Mouse (Mus musculus): Measurements from ENCODE around the gene Spock1. TPM values are rescaled to one million over a fixed set of nuclear protein-coding genes. Genes with fewer than 3 reads are reported as not detected.
A peak's percentile ranks its signal among the peaks of the same experiment; 100 is the strongest.

The Spock1 gene
- polyA plus RNA-seq, 1 experiment from 2014 or later, result 12.5 TPM

GRCm38 (mm10) chr13:57856311-57856853 is 51.8 kb downstream of the Spock1 start:
- H3K9me3 ChIP-seq (ENCODE audit: control insufficient read depth, low read length), result no peaks in the 10 kb centered on the region
- no peak overlapping the region for H3K4me2 ChIP-seq (ENCODE audit: low read depth, low read length)
- peak; percentile 40 for DNase-seq (ENCODE audit: low spot score)
- no peaks in the 10 kb centered on the region for H3K36me3 ChIP-seq (ENCODE audit: control insufficient read depth, insufficient read depth, low read length)
- peak; percentile 54; the same call in 1 of the 2 replicates for ATAC-seq (ENCODE audit: low read depth)
- 76% methylated on average over 10 of the region's 10 CpGs for WGBS
- H3K27me3 ChIP-seq (replicated peaks; ENCODE audit: control insufficient read depth, insufficient read depth, low read length), result 0 out of 2 replicates have a peak, but pooled peaks cover 4% of the 10 kb centered on the region
- H3K9ac ChIP-seq (ENCODE audit: low read depth, low read length), result no peak overlapping the region
- no peak overlapping the region for H3K4me3 ChIP-seq (ENCODE audit: low read depth, low read length)
- H3K4me1 ChIP-seq (ENCODE audit: control insufficient read depth, insufficient read depth, low read length), result no peaks in the 10 kb centered on the region
- H3K27ac ChIP-seq (replicated peaks; ENCODE audit: low read depth, low read length), result no peak overlapping the region

- H3K9ac ChIP-seq (ENCODE audit: low read depth, low read length), result no peak overlapping the region
- DNase-seq (ENCODE audit: low spot score), result no peak
- no peak for ATAC-seq (ENCODE audit: low read depth)
- no peak overlapping the region for H3K4me3 ChIP-seq (ENCODE audit: low read depth, low read length)
- no peak overlapping the region for H3K27ac ChIP-seq (replicated peaks; ENCODE audit: low read depth, low read length)
- no peak overlapping the region for H3K4me2 ChIP-seq (ENCODE audit: low read depth, low read length)
- H3K9me3 ChIP-seq (ENCODE audit: control insufficient read depth, low read length), result no peaks in the 10 kb centered on the region
- no peaks in the 10 kb centered on the region for H3K36me3 ChIP-seq (ENCODE audit: control insufficient read depth, insufficient read depth, low read length)
- 60% methylated on average over 4 of the region's 4 CpGs for WGBS
- H3K4me1 ChIP-seq (ENCODE audit: control insufficient read depth, insufficient read depth, low read length), result no peaks in the 10 kb centered on the region
- 0 out of 2 replicates have a peak, but pooled peaks cover 4% of the 10 kb centered on the region for H3K27me3 ChIP-seq (replicated peaks; ENCODE audit: control insufficient read depth, insufficient read depth, low read length)
These were observed 52.4 kb downstream of the Spock1 start for GRCm38 (mm10) chr13:57855766-57856165.

GRCm38 (mm10) chr13:57854416-57854815 is 53.7 kb downstream of the Spock1 start:
- H3K9ac ChIP-seq (ENCODE audit: low read depth, low read length), result no peak overlapping the region
- WGBS, result 77% methylated on average over 8 of the region's 8 CpGs
- ATAC-seq (ENCODE audit: low read depth), result no peak
- DNase-seq (ENCODE audit: low spot score), result no peak
- no peaks in the 10 kb centered on the region for H3K36me3 ChIP-seq (ENCODE audit: control insufficient read depth, insufficient read depth, low read length)
- no peak overlapping the region for H3K27ac ChIP-seq (replicated peaks; ENCODE audit: low read depth, low read length)
- no peaks in the 10 kb centered on the region for H3K9me3 ChIP-seq (ENCODE audit: control insufficient read depth, low read length)
- H3K4me2 ChIP-seq (ENCODE audit: low read depth, low read length), result no peak overlapping the region
- peaks cover 4% of the 10 kb centered on the region; the same call in 1 of the 2 replicates for H3K27me3 ChIP-seq (replicated peaks; ENCODE audit: control insufficient read depth, insufficient read depth, low read length)
- no peaks in the 10 kb centered on the region for H3K4me1 ChIP-seq (ENCODE audit: control insufficient read depth, insufficient read depth, low read length)
- no peak overlapping the region for H3K4me3 ChIP-seq (ENCODE audit: low read depth, low read length)

- Histone ChIP-seq H3K4me3 (ENCODE audit: low read depth, low read length) (no peak overlapping the region), H3K36me3 (ENCODE audit: control insufficient read depth, insufficient read depth, low read length) (no peaks in the 10 kb centered on the region), H3K4me1 (ENCODE audit: control insufficient read depth, insufficient read depth, low read length) (no peaks in the 10 kb centered on the region), H3K4me2 (ENCODE audit: low read depth, low read length) (no peak overlapping the region), H3K27me3 (replicated peaks; ENCODE audit: control insufficient read depth, insufficient read depth, low read length) (peaks cover 4% of the 10 kb centered on the region; the same call in 1 of the 2 replicates), H3K27ac (replicated peaks; ENCODE audit: low read depth, low read length) (no peak overlapping the region), H3K9ac (ENCODE audit: low read depth, low read length) (no peak overlapping the region), H3K9me3 (ENCODE audit: control insufficient read depth, low read length) (peaks cover 5% of the 10 kb centered on the region; the same call in 1 of the 2 replicates)
- no peak for ATAC-seq (ENCODE audit: low read depth)
- 89% methylated on average over 1 of the region's 1 CpGs for WGBS
- no peak for DNase-seq (ENCODE audit: low spot score)
These were observed 54.5 kb downstream of the Spock1 start for GRCm38 (mm10) chr13:57853621-57854020.

- 82% methylated on average over 10 of the region's 10 CpGs for WGBS
- peaks cover 5% of the 10 kb centered on the region; the same call in 1 of the 2 replicates for H3K9me3 ChIP-seq (ENCODE audit: control insufficient read depth, low read length)
- ATAC-seq (ENCODE audit: low read depth), result no peak
- peaks cover 4% of the 10 kb centered on the region; the same call in 1 of the 2 replicates for H3K27me3 ChIP-seq (replicated peaks; ENCODE audit: control insufficient read depth, insufficient read depth, low read length)
- no peaks in the 10 kb centered on the region for H3K36me3 ChIP-seq (ENCODE audit: control insufficient read depth, insufficient read depth, low read length)
- no peak for DNase-seq (ENCODE audit: low spot score)
- H3K27ac ChIP-seq (replicated peaks; ENCODE audit: low read depth, low read length), result no peak overlapping the region
- no peaks in the 10 kb centered on the region for H3K4me1 ChIP-seq (ENCODE audit: control insufficient read depth, insufficient read depth, low read length)
- no peak overlapping the region for H3K4me2 ChIP-seq (ENCODE audit: low read depth, low read length)
- no peak overlapping the region for H3K9ac ChIP-seq (ENCODE audit: low read depth, low read length)
- H3K4me3 ChIP-seq (ENCODE audit: low read depth, low read length), result no peak overlapping the region
These were observed 55.0 kb downstream of the Spock1 start for GRCm38 (mm10) chr13:57853156-57853555.

- Histone ChIP-seq H3K4me2 (ENCODE audit: low read depth, low read length) (no peak overlapping the region), H3K36me3 (ENCODE audit: control insufficient read depth, insufficient read depth, low read length) (no peaks in the 10 kb centered on the region), H3K4me1 (ENCODE audit: control insufficient read depth, insufficient read depth, low read length) (no peaks in the 10 kb centered on the region), H3K9ac (ENCODE audit: low read depth, low read length) (no peak overlapping the region), H3K4me3 (ENCODE audit: low read depth, low read length) (no peak overlapping the region), H3K9me3 (ENCODE audit: control insufficient read depth, low read length) (peaks cover 5% of the 10 kb centered on the region; the same call in 1 of the 2 replicates), H3K27ac (replicated peaks; ENCODE audit: low read depth, low read length) (no peak overlapping the region), H3K27me3 (replicated peaks; ENCODE audit: control insufficient read depth, insufficient read depth, low read length) (peaks cover 4% of the 10 kb centered on the region; the same call in 1 of the 2 replicates)
- WGBS, result 93% methylated on average over 1 of the region's 1 CpGs
- ATAC-seq (ENCODE audit: low read depth) (no peak), DNase-seq (ENCODE audit: low spot score) (no peak)
These were observed 59.2 kb downstream of the Spock1 start for GRCm38 (mm10) chr13:57848931-57849330.

GRCm38 (mm10) chr13:57847101-57847500 is 61.0 kb downstream of the Spock1 start:
- 72% methylated on average over 4 of the region's 4 CpGs for WGBS
- ATAC-seq (ENCODE audit: low read depth) (no peak), DNase-seq (ENCODE audit: low spot score) (no peak)
- no peak overlapping the region for H3K9ac ChIP-seq (ENCODE audit: low read depth, low read length)
- H3K4me3 ChIP-seq (ENCODE audit: low read depth, low read length), result no peak overlapping the region
- no peak overlapping the region for H3K4me2 ChIP-seq (ENCODE audit: low read depth, low read length)
- peaks cover 5% of the 10 kb centered on the region; the same call in 1 of the 2 replicates for H3K9me3 ChIP-seq (ENCODE audit: control insufficient read depth, low read length)
- no peaks in the 10 kb centered on the region for H3K4me1 ChIP-seq (ENCODE audit: control insufficient read depth, insufficient read depth, low read length)
- no peaks in the 10 kb centered on the region for H3K36me3 ChIP-seq (ENCODE audit: control insufficient read depth, insufficient read depth, low read length)
- H3K27me3 ChIP-seq (replicated peaks; ENCODE audit: control insufficient read depth, insufficient read depth, low read length), result no peaks in the 10 kb centered on the region; the same call in 1 of the 2 replicates
- no peak overlapping the region for H3K27ac ChIP-seq (replicated peaks; ENCODE audit: low read depth, low read length)

GRCm38 (mm10) chr13:57846468-57846867 is 61.7 kb downstream of the Spock1 start:
- Histone ChIP-seq H3K4me2 (ENCODE audit: low read depth, low read length) (no peak overlapping the region; the same call in 1 of the 2 replicates), H3K27ac (replicated peaks; ENCODE audit: low read depth, low read length) (no peak overlapping the region), H3K36me3 (ENCODE audit: control insufficient read depth, insufficient read depth, low read length) (no peaks in the 10 kb centered on the region), H3K9ac (ENCODE audit: low read depth, low read length) (no peak overlapping the region), H3K4me3 (ENCODE audit: low read depth, low read length) (no peak overlapping the region), H3K27me3 (replicated peaks; ENCODE audit: control insufficient read depth, insufficient read depth, low read length) (no peaks in the 10 kb centered on the region; the same call in 1 of the 2 replicates), H3K9me3 (ENCODE audit: control insufficient read depth, low read length) (peaks cover 5% of the 10 kb centered on the region; the same call in 1 of the 2 replicates), H3K4me1 (ENCODE audit: control insufficient read depth, insufficient read depth, low read length) (no peaks in the 10 kb centered on the region)
- DNase-seq (ENCODE audit: low spot score) (peak; percentile 84), ATAC-seq (ENCODE audit: low read depth) (peak; percentile 75)
- WGBS, result 49% methylated on average over 9 of the region's 9 CpGs
